Mouse (Mus musculus): ENCODE data around the gene 4933415A04Rik. TPM values are rescaled to one million over a fixed set of nuclear protein-coding genes. Genes with fewer than 3 reads are reported as not detected.
A peak's percentile ranks its signal among the peaks of the same experiment; 100 is the strongest.

4933415A04Rik gene
- polyA plus RNA-seq, 1 experiment from 2014 or later, result 9.0 TPM

DNA sequence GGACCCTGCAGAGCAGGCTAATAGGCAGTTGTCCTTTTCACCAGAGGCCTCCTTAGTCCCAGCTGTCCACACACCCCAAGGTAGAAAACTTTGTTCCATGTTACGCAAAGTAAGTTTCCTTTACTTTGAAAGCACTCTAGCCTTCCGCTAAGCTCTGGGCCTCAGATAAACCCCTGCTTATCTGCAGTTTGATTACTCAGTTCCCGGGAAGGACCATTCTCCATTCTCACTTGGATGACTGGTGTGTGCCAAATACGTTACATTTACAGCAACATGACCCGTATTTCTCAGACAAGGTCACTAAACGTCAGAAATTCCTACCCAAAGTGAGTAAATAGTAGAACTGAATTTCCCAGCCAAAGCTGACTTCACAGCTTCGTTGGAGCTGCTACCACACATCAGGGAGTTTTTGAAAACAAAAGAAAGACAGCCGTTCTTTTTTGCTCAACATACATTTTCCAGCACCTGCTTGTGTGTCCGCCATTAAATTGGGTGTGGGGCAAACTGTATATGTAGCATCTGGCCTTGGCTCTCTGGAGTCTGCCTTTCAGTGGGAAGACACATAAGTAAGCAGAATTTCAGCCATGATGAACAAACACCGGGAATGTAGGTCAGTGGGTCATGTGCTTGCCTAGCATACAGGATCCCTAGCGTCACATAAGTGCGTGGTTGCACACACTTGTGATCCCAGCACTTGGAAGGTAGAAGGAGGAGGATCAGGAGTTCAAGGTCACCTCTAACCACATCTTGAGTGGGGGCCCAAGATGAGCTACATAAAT, 38.0 kb upstream of the 4933415A04Rik start:
- H3K4me2 ChIP-seq (replicated peaks; ENCODE audit: low read depth, low read length), result no peak overlapping the region
- 62% methylated on average over 12 of the region's 12 CpGs for WGBS
- H3K4me3 ChIP-seq (ENCODE audit: low read length), result no peak overlapping the region
- no peak for ATAC-seq (ENCODE audit: low FRiP score, low TSS enrichment)
- no peaks in the 10 kb centered on the region for H3K9me3 ChIP-seq (ENCODE audit: control insufficient read depth, low read length)
- no peaks in the 10 kb centered on the region for H3K36me3 ChIP-seq (ENCODE audit: control insufficient read depth, insufficient read depth, low read length)
- no peak overlapping the region for H3K9ac ChIP-seq (ENCODE audit: low read depth, low read length)
- H3K27ac ChIP-seq (ENCODE audit: low read depth, low read length), result peak overlapping the region; percentile 44; the same call in 1 of the 2 replicates
- H3K4me1 ChIP-seq (ENCODE audit: control insufficient read depth, insufficient read depth, low read length), result peaks cover 33% of the 10 kb centered on the region
- no peaks in the 10 kb centered on the region for H3K27me3 ChIP-seq (ENCODE audit: control insufficient read depth, insufficient read depth, low read length)

- H3K9ac ChIP-seq (ENCODE audit: low read depth, low read length), result peak overlapping the region; percentile 34; the same call in 1 of the 2 replicates
- ATAC-seq (ENCODE audit: low FRiP score, low TSS enrichment), result peak; percentile 44
These were observed 37.1 kb upstream of the 4933415A04Rik start for GRCm38 (mm10) chr11:43549701-43550100.

DNA sequence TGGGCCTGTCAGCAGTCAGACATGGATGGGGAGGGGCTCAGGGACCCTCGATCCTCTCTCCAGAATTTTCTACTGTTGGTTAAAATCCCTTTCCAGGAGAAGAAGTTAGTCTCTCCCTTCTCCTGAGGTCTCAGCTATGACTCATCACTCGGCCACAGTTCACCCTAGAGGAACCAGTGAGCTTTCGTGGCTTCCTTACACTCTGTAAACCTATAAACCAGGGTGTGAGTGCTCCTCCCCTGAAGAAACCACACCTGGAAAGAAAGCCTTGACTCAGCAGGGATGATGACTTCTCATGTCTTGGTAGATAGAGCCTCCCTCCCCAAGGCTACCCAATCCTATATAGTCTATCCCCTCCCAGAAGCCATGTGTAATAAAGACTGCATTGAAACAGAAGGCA, 35.1 kb upstream of the 4933415A04Rik start:
- Histone ChIP-seq H3K4me3 (ENCODE audit: low read length) (no peak overlapping the region), H3K36me3 (ENCODE audit: control insufficient read depth, insufficient read depth, low read length) (peaks cover 4% of the 10 kb centered on the region; the same call in 1 of the 2 replicates), H3K9ac (ENCODE audit: low read depth, low read length) (no peak overlapping the region), H3K4me1 (ENCODE audit: control insufficient read depth, insufficient read depth, low read length) (peaks cover 27% of the 10 kb centered on the region), H3K4me2 (replicated peaks; ENCODE audit: low read depth, low read length) (no peak overlapping the region), H3K27ac (ENCODE audit: low read depth, low read length) (no peak overlapping the region), H3K27me3 (ENCODE audit: control insufficient read depth, insufficient read depth, low read length) (no peaks in the 10 kb centered on the region), H3K9me3 (ENCODE audit: control insufficient read depth, low read length) (no peaks in the 10 kb centered on the region)
- ATAC-seq (ENCODE audit: low FRiP score, low TSS enrichment), result no peak
- WGBS, result 76% methylated on average over 3 of the region's 3 CpGs

More at GRCm38 (mm10) chr11:43549701-43550100, 37.1 kb upstream of the 4933415A04Rik start:
- Histone ChIP-seq H3K27ac (ENCODE audit: low read depth, low read length) (peak overlapping the region; percentile 30), H3K9me3 (ENCODE audit: control insufficient read depth, low read length) (no peaks in the 10 kb centered on the region), H3K4me3 (ENCODE audit: low read length) (no peak overlapping the region), H3K4me2 (replicated peaks; ENCODE audit: low read depth, low read length) (no peak overlapping the region), H3K4me1 (ENCODE audit: control insufficient read depth, insufficient read depth, low read length) (peaks cover 33% of the 10 kb centered on the region), H3K27me3 (ENCODE audit: control insufficient read depth, insufficient read depth, low read length) (no peaks in the 10 kb centered on the region), H3K36me3 (ENCODE audit: control insufficient read depth, insufficient read depth, low read length) (no peaks in the 10 kb centered on the region; the same call in 1 of the 2 replicates)
- WGBS, result 24% methylated on average over 11 of the region's 11 CpGs

- H3K4me1 ChIP-seq (ENCODE audit: control insufficient read depth, insufficient read depth, low read length), result peaks cover 27% of the 10 kb centered on the region
- H3K4me2 ChIP-seq (replicated peaks; ENCODE audit: low read depth, low read length), result no peak overlapping the region
- H3K9me3 ChIP-seq (ENCODE audit: control insufficient read depth, low read length), result no peaks in the 10 kb centered on the region
- no peak overlapping the region for H3K4me3 ChIP-seq (ENCODE audit: low read length)
- no peak overlapping the region for H3K9ac ChIP-seq (ENCODE audit: low read depth, low read length)
- peaks cover 12% of the 10 kb centered on the region for H3K36me3 ChIP-seq (ENCODE audit: control insufficient read depth, insufficient read depth, low read length)
- H3K27ac ChIP-seq (ENCODE audit: low read depth, low read length), result no peak overlapping the region
- 87% methylated on average over 6 of the region's 6 CpGs for WGBS
- no peaks in the 10 kb centered on the region for H3K27me3 ChIP-seq (ENCODE audit: control insufficient read depth, insufficient read depth, low read length)
- ATAC-seq (ENCODE audit: low FRiP score, low TSS enrichment), result no peak
These were observed 34.2 kb upstream of the 4933415A04Rik start for GRCm38 (mm10) chr11:43552675-43553074.

GRCm38 (mm10) chr11:43556538-43556937, 30.3 kb upstream of the 4933415A04Rik start:
- Histone ChIP-seq H3K27ac (ENCODE audit: low read depth, low read length) (no peak overlapping the region), H3K27me3 (ENCODE audit: control insufficient read depth, insufficient read depth, low read length) (no peaks in the 10 kb centered on the region), H3K4me1 (ENCODE audit: control insufficient read depth, insufficient read depth, low read length) (peaks cover 16% of the 10 kb centered on the region), H3K9ac (ENCODE audit: low read depth, low read length) (no peak overlapping the region), H3K4me3 (ENCODE audit: low read length) (no peak overlapping the region), H3K9me3 (ENCODE audit: control insufficient read depth, low read length) (no peaks in the 10 kb centered on the region), H3K36me3 (ENCODE audit: control insufficient read depth, insufficient read depth, low read length) (peaks cover 25% of the 10 kb centered on the region), H3K4me2 (replicated peaks; ENCODE audit: low read depth, low read length) (no peak overlapping the region)
- WGBS, result 86% methylated on average over 11 of the region's 11 CpGs
- ATAC-seq (ENCODE audit: low FRiP score, low TSS enrichment), result no peak; the same call in 1 of the 2 replicates

DNA sequence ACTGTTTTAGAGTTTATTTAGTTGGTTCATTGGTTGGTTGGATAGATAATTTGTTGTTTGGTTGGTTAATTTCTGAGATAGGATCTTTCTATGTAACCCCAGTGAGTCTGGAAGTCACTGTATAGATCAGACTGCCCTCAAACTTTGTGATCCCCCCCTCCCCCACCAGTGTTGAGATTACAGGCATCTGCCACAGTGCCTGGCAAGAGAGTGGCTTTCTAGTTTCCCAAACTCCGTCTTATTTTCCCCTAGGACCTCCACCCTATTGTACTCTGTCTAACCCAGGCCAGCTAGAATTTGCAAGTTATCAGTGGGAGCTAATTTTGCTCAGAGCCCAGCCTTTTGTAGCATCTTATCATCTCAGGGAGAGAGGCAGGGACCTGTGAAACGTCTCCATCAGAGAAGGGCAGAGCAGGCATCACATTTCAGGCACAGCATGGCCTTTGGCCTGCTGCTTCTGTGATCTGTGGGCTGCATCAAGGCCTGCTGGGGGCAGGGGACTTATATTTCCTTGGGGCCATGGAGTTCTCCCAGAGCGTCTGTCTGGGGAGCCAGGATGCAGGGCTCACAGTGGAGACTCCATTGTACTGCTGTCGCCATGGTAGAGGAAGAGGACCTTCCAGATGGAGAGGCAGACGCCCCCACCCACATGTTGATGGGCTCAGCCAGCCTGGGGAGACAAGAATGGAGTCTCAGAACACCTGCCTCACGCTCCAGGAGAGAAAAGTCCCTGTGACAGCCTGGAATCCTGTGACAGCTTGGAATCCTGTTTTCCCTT, 27.1 kb upstream of the 4933415A04Rik start:
- H3K4me1 ChIP-seq (ENCODE audit: control insufficient read depth, insufficient read depth, low read length), result peaks cover 13% of the 10 kb centered on the region
- peak overlapping the region; percentile 59; the same call in 1 of the 2 replicates for H3K27ac ChIP-seq (ENCODE audit: low read depth, low read length)
- H3K9ac ChIP-seq (ENCODE audit: low read depth, low read length), result no peak overlapping the region
- no peaks in the 10 kb centered on the region for H3K27me3 ChIP-seq (ENCODE audit: control insufficient read depth, insufficient read depth, low read length)
- H3K4me2 ChIP-seq (replicated peaks; ENCODE audit: low read depth, low read length), result no peak overlapping the region
- H3K36me3 ChIP-seq (ENCODE audit: control insufficient read depth, insufficient read depth, low read length), result peaks cover 25% of the 10 kb centered on the region
- 16% methylated on average over 6 of the region's 6 CpGs for WGBS
- peak; percentile 87 for ATAC-seq (ENCODE audit: low FRiP score, low TSS enrichment)
- no peaks in the 10 kb centered on the region for H3K9me3 ChIP-seq (ENCODE audit: control insufficient read depth, low read length)
- H3K4me3 ChIP-seq (ENCODE audit: low read length), result no peak overlapping the region

GRCm38 (mm10) chr11:43563654-43564244, 23.1 kb upstream of the 4933415A04Rik start:
- H3K9me3 ChIP-seq (ENCODE audit: control insufficient read depth, low read length), result no peaks in the 10 kb centered on the region
- no peak overlapping the region for H3K4me3 ChIP-seq (ENCODE audit: low read length)
- no peak overlapping the region for H3K9ac ChIP-seq (ENCODE audit: low read depth, low read length)
- no peak overlapping the region for H3K4me2 ChIP-seq (replicated peaks; ENCODE audit: low read depth, low read length)
- peaks cover 2% of the 10 kb centered on the region for H3K36me3 ChIP-seq (ENCODE audit: control insufficient read depth, insufficient read depth, low read length)
- H3K27me3 ChIP-seq (ENCODE audit: control insufficient read depth, insufficient read depth, low read length), result no peaks in the 10 kb centered on the region
- H3K27ac ChIP-seq (ENCODE audit: low read depth, low read length), result no peak overlapping the region
- peaks cover 29% of the 10 kb centered on the region for H3K4me1 ChIP-seq (ENCODE audit: control insufficient read depth, insufficient read depth, low read length)
- 70% methylated on average over 10 of the region's 10 CpGs for WGBS
- no peak for ATAC-seq (ENCODE audit: low FRiP score, low TSS enrichment)

DNA sequence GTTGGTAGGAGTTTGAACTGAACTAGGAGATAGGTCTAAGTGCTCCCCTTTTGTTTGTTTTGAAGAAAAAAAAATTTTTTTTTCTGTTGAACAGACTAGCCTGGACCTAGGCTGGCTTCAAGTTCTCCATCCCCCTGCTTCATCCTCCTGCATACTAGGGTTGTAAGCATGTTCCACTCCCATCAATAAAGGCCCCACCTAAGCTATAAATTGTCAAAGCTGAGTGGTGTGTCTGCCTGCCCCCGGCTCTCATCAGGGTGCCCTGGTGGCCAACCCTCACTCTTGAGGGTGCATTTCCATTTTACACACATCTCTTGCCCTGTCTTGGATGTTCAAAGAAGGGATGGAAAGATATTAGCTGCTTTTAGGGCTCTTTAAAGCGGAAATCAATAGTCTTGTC, 21.4 kb upstream of the 4933415A04Rik start:
- no peak overlapping the region for H3K4me3 ChIP-seq (ENCODE audit: low read length)
- H3K4me2 ChIP-seq (replicated peaks; ENCODE audit: low read depth, low read length), result no peak overlapping the region
- no peaks in the 10 kb centered on the region for H3K27me3 ChIP-seq (ENCODE audit: control insufficient read depth, insufficient read depth, low read length)
- no peak overlapping the region for H3K9ac ChIP-seq (ENCODE audit: low read depth, low read length)
- peak; percentile 5; the same call in 1 of the 2 replicates for ATAC-seq (ENCODE audit: low FRiP score, low TSS enrichment)
- peak overlapping the region; percentile 65; the same call in 1 of the 2 replicates for H3K27ac ChIP-seq (ENCODE audit: low read depth, low read length)
- H3K9me3 ChIP-seq (ENCODE audit: control insufficient read depth, low read length), result no peaks in the 10 kb centered on the region
- 18% methylated on average over 2 of the region's 2 CpGs for WGBS
- H3K36me3 ChIP-seq (ENCODE audit: control insufficient read depth, insufficient read depth, low read length), result no peaks in the 10 kb centered on the region; the same call in 1 of the 2 replicates
- H3K4me1 ChIP-seq (ENCODE audit: control insufficient read depth, insufficient read depth, low read length), result peaks cover 19% of the 10 kb centered on the region
